Mouse (Mus musculus) cerebellum, adult 2 months (tissue): Measurements from ENCODE around the gene Klhl2.

Source experiments
- CTCF ChIP-seq: fragments of 200-500 bp; IDR thresholded peaks from 2 replicates; pipeline ENCODE4 v1.5.1; 2011; ENCODE audit warnings: low read depth, mild to moderate bottlenecking, control low read depth, low read length, moderate library complexity, borderline replicate concordance; ENCODE audit not compliant: insufficient read depth
- POLR2A ChIP-seq: fragments of 200-500 bp; IDR thresholded peaks from 2 replicates; pipeline ENCODE4 v1.6.1; 2011; ENCODE audit warnings: low read length, control low read depth, borderline replicate concordance; ENCODE audit not compliant: insufficient read depth

DNA sequence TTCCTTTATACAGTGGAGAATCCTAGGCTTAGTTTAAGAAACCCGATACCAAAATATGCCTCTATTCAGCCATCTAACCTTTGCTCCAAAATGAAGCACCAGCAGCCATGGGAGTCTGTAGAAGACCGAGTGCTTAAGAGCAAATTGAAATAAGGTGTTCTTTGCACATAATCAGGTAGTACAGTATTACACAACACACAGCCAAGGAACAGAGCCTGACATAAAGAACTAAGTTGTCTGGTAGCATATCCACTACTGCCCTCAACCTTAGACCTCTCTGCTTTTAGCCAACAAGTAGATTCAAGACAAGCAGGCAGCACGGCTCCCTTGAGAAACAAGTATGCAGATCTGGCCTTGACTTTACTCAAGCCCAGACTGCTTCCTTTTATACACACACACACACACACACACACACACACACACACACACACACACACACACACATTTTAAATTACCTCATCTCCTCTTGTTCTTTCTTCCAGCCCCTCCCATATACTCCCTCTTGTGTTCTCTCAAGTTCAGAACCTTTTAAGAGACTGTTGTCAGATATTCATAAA is 113.0 kb downstream of the Klhl2 start:
- TF ChIP-seq POLR2A (no peak), CTCF (no peak)
